Mouse (Mus musculus): ENCODE measurements around the gene Mx1.

Mx1 gene

GRCm38 (mm10) chr16:97462481-97463181 lies at the start of gene Mx1:
TSS of gene Mx1 (minus strand) at chr16:97462907.
- DNase-seq (ENCODE audit: low read depth, low spot score), result no peak

DNA sequence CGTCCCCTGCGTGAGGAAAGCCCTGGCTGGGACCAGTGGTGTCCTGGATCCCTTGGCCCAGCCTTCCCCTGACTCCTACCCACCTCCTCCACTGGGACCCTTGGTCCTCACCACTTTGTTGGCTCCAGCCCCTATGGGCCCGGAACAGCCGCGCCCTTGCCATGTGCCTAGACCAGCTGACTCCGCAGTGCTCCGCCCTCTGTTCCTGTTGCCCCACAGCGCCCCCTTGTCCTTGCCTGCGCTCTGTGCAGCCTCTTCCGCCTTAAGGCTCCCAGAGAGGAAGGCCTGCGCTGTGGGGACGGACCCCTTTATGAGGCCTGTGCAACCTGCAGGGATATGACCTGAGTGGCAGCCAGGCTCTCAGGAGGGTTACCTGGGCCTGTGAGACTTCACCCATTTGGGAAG lies 49.6 kb upstream of the Mx1 start:
- no peak for DNase-seq (ENCODE audit: low read depth, low spot score)

DNA sequence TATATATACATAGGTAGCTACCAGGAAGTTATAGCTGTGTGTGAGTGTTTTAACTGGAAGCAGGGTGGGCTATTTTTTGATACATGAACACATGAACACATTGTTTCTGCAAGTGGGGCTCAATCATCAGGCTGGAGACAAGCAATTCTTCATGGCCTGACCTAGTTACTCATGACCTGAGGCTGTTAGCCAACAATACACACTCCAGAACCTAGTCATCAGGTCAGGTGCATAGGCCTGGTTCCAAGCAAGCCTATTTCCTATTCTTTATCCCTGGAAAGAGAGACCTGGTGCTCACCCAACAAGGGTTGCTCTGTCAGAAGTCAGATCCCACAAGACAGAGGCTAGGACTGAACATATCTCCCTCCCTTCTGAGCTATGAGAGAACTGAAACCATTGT lies 48.8 kb upstream of the Mx1 start:
- DNase-seq (ENCODE audit: low read depth, low spot score), result no peak

DNA sequence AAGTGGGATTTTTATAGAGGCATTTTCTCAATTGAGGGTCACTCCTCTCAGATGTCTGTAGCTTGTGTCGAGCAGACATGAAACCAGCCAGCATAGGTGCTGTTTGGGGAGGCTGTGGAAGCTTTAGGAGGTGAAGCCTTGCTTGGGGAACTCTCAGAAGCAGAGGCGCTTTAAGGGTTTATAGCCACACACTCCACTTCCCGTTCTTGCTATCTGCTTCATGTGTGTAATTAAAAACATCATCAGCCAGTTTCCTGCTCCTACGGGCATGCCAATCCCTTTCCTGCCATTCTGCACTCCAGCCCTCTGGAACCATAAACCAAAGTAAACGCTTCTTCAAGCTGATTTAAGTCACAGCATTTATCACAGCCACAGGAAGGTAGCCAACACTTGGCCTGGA lies 48.1 kb upstream of the Mx1 start:
- DNase-seq (ENCODE audit: low read depth, low spot score), result no peak

DNA sequence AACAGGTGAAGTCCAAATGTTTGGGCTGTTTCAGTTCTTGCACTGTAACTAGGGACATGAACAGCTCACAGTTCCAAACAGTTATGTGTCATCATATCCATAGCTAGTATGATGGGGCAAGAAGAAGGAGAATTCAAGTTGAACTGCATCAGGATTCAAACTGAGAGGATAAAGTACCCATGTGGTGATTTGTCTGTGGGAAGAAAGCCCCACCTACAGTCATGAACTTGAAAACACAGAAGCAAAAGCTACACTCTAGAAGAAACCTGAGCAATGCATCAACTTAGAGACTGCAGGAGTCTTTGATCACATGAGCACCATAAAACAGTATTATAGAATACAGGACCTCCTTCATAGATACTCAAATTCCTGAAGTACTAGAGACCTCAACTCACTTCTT lies 45.1 kb upstream of the Mx1 start:
- DNase-seq (ENCODE audit: low read depth, low spot score), result no peak

DNA sequence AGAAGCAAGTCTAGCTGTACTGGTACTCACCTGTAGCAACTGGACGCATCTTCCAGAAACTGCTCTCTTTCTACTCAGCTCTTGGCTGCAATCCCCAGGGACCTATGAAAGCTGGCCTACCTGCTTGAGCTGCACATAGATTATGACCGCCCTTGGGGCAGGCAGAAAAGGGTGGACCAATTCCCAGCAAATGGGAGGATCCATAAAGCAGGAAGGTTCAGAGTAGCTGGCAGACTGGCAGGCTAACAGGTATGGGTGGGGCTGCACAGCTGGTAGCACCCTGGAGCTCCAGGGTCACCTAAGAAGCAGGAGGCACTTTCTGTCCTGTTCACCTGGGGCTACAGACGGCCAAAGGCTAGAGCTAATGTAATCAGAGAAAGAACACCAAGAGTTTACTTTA lies 42.1 kb upstream of the Mx1 start:
- DNase-seq (ENCODE audit: low read depth, low spot score), result no peak

DNA sequence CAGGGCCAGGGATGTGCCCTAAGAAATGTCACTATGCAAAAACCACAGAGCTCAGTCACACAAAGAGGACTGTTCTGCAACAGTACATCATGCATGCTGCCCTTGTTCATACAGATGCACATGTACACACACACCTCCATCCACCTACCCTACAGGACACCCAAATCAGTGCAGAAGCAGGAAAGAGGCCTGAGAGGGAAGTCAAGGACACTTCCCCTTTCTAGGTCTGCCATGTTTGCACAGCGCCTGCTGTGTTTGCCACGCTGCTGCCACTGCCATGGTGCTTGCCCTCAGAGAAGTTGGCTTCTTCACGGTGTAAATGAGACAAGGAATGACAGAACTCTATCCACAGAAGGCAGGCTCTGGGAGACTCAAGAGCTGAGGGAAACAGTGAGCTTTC lies 41.1 kb upstream of the Mx1 start:
- DNase-seq (ENCODE audit: low read depth, low spot score), result no peak

DNA sequence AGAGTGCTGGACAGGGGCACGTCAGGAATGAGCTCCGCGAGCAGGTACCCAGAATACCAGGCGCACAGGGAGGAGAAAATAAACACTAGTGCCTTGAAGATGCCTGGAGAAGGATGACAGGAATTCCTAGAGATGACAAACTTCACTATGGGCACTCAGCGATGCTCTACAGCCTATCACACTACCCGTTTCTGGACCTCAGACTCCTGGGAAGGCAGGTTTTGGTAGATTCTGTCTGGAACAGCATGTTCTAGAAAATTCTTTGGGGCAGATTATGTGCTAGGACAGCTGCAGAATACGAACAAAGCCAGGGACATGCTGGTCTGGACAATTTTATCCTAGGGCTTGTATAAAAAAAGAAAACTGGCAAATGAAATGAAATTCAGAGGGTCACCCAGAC lies 38.2 kb upstream of the Mx1 start:
- no peak for DNase-seq (ENCODE audit: low read depth, low spot score)

DNA sequence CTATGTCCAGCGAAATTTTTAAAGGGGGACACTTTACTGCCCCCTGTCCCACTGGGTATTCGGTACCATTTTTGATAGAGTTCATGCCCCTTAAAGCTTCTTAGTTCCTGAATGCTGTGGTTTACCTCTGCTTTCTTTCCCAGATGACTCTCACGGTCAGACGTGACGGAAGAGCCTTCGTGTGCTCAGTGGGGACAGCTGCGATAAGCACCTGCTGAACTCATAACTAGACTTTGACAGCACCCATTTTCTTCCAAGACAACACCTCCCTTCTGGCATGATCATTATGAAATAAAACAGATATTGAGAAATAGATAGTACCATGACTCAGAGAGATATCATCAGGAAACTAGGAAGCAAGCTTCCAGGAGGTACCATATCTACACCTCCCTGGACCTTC lies 36.7 kb upstream of the Mx1 start:
- no peak for DNase-seq (ENCODE audit: low read depth, low spot score)

DNA sequence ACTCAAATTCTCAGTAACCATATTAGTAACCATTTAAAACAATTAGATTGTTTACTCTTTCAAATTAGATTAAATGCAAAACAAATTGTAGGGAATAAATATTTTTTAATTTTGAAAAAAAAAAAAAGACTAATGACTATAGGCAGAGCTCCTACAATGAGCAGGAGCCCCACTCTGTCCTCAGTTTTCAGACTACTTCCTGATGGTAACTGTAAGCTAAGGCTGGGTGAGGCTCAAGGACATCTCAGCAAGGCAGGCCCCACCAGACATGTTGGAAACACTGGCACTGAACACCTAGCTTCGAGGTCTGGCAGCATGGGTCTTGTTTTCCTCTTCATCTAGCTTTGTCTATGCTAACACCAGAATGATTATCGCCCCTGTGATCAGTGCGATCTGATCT lies 35.4 kb upstream of the Mx1 start:
- no peak for DNase-seq (ENCODE audit: low read depth, low spot score)

DNA sequence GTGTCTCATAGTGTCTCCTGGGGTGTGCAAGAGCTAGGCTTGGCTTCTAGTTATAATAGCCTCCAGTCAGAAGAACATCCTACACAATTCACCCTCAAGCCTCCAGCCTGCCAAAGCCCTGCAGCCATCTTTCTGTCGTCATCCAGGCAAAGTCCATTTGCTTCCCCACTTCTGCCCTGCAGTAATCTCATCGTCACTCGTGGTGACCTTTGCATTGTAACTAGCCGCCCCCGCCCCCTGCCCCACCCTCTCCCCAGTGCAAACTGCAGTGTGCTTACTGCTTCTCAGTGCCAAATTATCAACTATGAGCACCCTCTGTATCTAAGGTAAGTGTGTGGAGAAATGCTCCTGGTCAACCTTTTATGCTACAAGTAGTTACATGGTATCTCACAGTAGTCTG lies 35.0 kb upstream of the Mx1 start:
- DNase-seq (ENCODE audit: low read depth, low spot score), result no peak

GRCm38 (mm10) chr16:97496026-97496425 lies 33.3 kb upstream of the Mx1 start:
- DNase-seq (ENCODE audit: low read depth, low spot score), result no peak

DNA sequence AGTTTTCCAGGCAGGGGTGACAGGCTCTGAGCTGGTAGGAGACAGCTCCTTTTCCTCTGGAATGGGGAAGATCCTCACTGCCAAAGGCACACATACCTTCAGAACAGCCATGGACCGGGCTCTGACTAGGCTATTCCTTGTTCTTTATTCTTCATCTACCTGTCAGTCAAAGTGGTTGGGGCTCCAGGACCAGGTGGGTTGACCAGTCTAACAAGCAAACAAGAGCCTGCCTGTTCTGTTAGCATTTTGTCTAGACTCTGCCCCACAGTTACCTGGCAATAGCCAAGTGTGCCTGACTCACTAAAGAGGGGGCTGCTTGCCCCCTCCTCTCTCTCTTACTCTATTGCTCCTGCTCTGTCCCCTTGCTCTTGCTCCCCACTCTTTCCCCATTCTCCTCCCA lies 29.7 kb upstream of the Mx1 start:
- no peak for DNase-seq (ENCODE audit: low read depth, low spot score)

DNA sequence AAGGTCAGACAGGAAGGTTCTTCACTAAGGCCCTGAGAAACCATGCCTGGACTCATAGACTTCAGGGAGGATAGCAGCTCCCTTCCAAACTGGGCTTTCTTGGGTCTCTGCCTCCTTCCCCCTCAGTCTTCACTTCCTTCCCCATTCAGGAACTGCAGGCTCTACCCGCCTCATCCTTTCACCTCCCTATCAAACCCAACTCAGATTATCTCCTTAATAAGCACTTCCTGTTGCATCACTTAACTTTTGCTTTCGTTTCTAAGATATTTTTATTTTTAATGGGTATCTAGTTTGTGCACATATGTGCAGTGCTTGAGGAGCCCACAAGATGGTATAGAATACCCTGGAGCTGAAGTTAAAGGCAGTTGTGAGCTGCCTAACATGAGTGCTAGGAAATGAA lies 15.9 kb upstream of the Mx1 start:
- DNase-seq (ENCODE audit: low read depth, low spot score), result no peak

GRCm38 (mm10) chr16:97476524-97476923 lies 13.8 kb upstream of the Mx1 start:
- DNase-seq (ENCODE audit: low read depth, low spot score), result no peak

GRCm38 (mm10) chr16:97475581-97475980 lies 12.9 kb upstream of the Mx1 start:
- DNase-seq (ENCODE audit: low read depth, low spot score), result no peak

DNA sequence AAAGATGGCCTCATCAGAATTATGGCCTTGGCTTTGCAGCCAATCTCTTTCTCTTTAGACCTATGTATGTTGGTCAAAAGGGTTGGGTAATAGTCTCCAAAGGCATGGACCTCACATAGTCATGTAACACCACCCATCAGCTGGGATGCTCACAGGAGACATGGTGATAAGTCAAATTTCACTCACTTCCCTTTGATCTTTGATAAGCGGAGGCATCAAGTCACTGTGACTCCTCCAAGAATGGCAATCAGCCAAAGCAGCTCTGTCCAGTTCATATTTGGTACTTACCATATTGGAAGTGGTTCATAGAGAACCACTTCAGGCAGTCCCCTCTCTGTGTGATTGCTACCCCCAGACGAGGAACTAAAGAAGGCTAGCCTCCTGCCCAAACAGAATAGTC lies 12.0 kb upstream of the Mx1 start:
- no peak for DNase-seq (ENCODE audit: low read depth, low spot score)

- no peak for DNase-seq (ENCODE audit: low read depth, low spot score)
Measured at GRCm38 (mm10) chr16:97467993-97468791, 5.5 kb upstream of the Mx1 start.

DNA sequence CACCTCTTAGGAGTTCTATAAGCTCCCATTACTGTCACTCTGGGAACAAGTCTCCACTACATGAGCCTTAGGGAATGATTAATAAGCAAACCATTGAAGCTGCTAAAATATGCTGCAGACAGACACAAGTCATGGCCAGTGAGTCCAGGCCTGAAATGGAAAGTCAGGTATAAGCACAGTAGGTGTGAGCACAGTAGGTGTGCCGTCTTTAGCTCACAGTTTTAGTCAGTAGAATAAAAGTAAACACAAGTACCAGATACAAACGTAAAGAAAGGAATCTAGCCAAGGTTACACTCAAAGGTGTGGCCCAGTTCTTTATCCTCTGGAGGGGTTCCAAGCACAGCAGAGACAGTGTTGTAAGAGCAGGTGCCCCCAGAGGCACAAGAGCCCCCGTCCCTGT lies 4.8 kb upstream of the Mx1 start:
- no peak for DNase-seq (ENCODE audit: low read depth, low spot score)

- DNase-seq (ENCODE audit: low read depth, low spot score), result no peak
Measured at GRCm38 (mm10) chr16:97466182-97466957, 3.7 kb upstream of the Mx1 start.

GRCm38 (mm10) chr16:97461271-97461670 lies 1.4 kb downstream of the Mx1 start:
- no peak for DNase-seq (ENCODE audit: low read depth, low spot score)

DNA sequence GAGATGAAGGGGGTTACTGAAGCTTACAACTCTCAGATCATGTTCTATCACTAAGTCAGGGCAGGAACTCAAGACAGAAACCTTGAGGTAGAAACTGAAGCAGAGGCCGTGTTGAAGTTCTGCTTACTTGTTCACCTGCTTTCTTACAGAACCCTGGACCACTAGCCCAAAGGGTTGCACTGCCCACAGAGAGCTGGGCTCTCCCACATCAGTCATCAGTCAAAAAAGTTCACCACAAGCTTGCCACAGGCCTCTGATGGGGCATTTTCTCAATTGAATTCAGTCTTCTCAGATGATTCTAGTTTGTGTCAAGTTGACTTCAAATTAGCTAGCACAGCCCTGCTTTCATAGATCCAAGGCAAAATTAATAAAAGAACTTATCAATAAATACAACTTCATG lies 2.9 kb downstream of the Mx1 start:
- DNase-seq (ENCODE audit: low read depth, low spot score), result no peak

DNA sequence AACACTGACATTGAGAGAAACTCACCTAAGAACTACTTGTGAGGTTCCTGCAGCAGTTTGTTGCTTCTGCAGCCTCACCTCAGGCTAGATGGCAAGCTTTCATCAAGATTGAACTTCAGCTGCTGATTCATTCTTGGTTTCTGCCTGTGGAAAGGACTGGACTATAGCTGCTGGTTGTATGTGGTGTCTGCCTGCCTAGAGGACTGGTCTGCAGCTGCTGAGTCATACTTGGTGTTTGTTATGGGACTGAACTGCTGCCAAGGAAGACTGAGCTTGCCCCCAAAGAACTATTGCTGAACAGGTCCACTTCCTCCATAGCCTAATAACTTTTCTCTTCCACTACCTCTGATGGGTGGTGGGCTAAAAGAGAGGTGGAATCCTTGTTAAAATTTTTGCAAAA lies 15.3 kb downstream of the Mx1 start:
- DNase-seq (ENCODE audit: low read depth, low spot score), result no peak
